Mouse (Mus musculus) kidney, postnatal 36 days (tissue): ENCODE data around the gene Tcf25.

Source experiments
- DNase-seq, 2 experiments: peaks; one replicate each; pipeline ENCODE4 v3.0.0; 2021 to 2022; ENCODE audit warnings: mixed read lengths in 2 of 2

The Tcf25 gene

DNA sequence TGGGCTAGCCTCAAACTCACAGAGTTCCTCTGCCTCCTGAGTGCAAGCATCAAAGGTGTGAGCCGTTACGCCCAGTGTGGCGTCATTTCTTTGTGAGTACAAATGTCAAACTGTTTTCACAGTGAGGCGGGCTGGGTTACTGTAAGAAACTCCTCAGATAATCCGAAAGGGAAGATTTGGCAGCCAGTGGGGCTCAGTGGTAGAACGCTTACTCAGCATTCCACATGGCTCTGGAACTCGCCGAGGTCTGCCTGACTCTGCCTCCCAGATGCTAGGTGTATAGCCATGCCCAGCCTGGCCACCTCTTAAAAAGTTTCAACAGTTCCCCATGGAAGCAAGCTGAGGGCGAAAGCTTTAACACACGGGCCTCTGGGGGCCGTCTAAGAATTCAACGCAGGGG, 21.4 kb upstream of the Tcf25 start:
- no peak for DNase-seq

DNA sequence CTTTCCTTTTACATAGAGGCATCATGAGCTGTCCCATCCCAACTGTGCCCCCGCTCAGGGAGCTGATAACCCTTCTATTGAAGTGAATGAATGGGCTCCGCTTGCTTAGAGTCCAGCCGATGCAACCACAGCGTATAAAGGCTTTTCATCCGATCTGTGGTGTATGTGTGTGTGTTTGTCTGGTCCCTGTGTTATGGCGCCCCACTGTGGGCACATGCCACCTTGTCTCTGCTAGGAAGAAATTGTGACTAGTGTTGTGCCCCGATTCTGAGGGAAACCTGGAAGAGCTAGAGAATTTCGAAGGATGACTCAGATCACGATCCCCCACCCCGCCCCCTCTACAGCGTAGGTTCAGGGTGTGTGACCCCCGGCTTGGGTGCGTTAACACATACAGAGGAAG, 20.8 kb upstream of the Tcf25 start:
- DNase-seq, result peak; percentile 66 to 87

- no peak for DNase-seq
Measured at GRCm38 (mm10) chr8:123353216-123353615, 20.3 kb upstream of the Tcf25 start.

DNA sequence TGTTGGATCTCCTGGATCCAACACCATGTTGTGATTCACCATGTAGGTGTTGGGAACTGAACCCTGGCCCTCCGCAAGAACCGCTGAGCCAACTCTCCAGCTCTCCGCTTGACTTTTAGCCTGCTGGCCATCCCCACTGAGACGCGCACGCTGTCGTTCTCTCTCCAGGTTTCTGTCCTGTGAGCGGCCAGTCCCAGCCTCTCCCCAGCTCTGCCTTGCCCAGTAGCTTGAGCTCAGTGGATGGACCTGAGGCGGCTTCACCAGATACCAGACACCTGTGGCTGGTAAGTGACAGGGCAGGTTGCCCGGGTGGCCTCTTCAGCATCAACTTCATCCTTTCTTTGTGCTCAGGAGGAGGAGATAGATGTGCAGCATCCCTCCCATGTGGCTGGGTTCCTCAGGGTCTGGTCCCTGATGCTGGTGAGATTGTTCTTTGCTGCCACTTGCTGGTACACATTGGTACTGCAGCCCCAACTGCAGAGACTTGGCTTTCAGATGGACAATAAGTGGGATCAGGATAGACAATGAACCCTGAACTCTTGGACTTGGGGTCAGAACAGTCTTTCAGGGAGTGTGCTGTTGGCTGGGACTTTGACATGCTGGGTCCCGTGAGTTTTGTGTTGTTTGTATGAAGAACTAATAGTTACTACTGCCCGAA, 12.3 kb upstream of the Tcf25 start:
- peak; percentile 82 to 91 for DNase-seq

DNA sequence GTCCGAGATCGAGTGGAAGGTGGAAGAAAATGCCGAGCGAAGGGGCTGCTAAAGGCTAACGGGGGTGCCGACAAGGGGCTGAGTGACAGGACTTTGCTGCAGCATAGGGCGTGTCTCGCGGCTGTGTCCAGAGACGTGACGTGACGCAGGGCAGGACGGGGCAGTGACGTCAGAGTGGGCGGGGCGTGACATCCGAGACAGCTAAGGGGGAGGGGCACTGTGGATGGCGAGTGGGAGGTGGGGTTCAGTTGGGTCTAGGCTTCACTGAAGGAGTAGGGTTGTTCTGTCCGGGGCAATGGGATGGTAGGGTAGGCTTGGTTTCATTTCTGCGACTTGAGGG, 656 bp downstream of the Tcf25 start:
- peak; percentile 95 to 98 for DNase-seq

DNA sequence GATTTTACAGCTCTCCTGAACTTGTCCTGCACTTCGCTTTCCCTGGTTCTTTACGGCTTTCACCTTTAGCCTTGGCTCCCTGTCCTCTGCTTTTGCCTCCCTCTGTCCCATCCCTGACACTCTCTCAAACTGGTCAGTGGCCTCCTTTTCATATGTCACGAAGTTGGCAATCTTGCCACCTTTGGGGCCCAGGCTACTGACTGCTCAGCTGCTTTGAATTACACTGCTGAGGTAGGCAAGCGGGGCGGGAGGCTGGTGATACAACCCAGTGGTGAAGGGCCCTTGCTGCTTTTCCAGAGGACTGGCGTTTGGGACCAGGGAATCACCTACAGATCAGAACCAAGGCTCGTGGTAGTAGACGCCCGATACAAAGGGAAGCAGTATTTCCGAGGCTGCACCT, 2.1 kb downstream of the Tcf25 start:
- no peak for DNase-seq

GRCm38 (mm10) chr8:123376106-123376505, 2.6 kb downstream of the Tcf25 start:
- DNase-seq, result no peak

DNA sequence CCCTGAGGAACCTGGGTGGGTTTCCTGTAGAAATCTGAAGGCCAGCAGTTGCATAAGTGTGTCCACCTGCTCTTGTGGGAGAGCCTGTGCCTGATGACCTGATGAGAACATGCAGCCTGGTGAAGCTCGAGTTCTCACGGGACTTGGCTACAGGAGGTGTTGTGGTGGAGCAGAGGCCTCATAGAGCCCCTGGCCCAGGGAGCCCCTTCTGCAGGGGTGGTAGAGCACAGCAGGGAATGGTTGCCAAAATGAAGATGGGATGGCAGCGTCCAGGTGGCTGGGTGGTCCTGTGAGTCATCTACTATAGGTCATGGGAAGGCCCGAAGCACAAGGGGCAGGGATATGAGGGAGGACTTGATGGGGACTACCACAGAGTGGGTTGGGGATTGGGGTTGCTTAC, 8.2 kb downstream of the Tcf25 start:
- no peak for DNase-seq

DNA sequence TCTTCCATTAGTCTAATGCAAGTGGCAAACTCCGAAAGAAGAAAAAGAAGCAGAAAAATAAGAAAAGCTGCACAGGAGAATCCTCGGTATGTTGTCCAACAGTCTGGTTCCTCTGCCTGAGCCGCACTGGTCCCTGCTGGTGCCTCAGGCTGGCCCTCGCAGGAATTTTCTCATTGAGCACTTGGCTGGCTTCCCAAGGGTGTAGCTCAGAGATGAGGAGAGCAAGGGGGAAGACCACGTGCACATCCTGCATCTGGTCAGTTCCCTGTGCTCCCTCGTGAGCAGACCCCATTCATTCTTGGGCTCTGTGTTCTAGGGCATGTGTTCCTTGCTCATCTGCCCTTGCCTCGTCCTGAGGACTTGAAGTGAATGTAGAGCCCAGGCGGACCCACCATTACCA, 9.0 kb downstream of the Tcf25 start:
- no peak for DNase-seq

- peak; percentile 20 to 54 for DNase-seq
Measured at GRCm38 (mm10) chr8:123384883-123385540, 11.5 kb downstream of the Tcf25 start.

DNA sequence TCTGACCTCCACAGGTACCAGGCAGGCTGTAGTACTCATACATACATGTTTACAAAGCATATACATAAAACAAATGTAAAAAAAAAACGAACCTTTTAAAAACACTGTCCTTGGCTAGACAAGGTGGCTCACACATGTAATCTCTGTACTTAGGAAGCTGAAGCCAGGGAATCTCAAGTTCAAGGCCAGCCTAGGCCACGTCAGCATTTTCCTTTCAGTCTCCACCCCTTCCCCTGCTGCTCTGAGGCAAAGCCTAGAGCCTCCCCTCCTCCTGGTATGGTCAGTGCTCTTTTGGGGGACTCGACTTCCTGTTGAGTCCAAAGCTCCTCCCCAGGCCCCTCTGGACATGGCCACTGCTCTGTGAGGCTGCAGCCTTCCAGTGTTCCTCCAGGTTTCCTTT, 13.5 kb downstream of the Tcf25 start:
- DNase-seq, result no peak

DNA sequence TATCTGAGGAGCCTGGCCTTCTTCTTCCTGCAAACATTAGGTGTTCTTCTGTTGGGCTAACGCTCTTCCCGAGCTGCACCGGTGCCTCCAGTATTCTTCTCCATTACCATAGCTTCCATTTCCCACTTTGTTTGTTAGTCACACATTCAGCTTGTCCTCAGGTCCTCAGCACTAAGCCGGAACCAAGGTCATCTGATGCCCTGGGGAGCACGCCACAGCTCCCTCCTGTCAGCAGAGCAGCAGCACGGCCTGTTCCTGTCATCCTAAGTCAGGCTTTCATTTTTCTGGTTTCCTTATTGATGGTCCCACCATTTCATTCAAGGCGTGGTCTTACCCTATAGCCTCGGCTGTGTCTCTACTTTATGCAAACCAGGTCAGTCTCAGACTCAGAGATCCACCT, 14.2 kb downstream of the Tcf25 start:
- no peak for DNase-seq

GRCm38 (mm10) chr8:123389026-123389425, 15.5 kb downstream of the Tcf25 start:
- peak; percentile 64 to 66 for DNase-seq

DNA sequence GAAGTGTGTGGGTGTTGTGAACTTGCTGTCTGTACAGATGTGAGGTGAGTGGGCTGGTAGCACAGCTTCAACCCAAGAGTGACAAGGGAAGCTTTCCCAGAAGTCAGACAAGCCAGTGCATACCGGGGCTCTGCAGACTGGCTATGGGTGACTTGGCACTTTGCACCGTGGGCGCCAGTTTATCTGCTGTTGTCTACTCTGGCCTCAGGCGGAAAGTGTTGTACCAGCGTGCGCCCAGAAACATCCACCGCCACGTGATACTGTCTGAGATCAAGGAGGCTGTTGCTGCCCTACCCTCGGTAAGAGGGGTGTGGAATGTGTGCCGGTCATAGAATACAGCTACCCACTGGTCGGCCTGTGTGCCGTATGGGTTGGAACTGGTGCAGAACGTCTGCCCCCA, 24.8 kb downstream of the Tcf25 start:
- DNase-seq, result no peak

DNA sequence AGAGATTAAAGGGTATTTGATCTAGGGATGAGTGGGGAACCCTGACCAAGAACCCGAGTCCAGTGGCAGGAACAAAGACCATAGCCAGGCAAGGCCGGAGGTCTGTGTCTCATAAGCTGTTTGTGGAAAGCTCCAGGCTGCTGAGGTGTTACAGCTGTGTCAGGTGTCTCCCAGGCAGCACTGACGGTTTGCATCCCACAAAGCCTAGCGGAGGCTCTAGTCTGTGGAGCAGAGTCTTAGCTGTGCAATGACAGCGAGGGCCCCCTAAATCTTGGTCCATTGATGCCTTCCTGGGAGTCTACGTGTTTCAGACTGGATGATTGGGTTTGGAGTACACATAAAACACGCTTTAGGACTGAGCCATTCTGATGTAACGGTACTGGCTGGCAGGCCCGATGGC, 28.4 kb downstream of the Tcf25 start:
- DNase-seq, result no peak

GRCm38 (mm10) chr8:123402730-123403326, 29.3 kb downstream of the Tcf25 start:
- no peak for DNase-seq

GRCm38 (mm10) chr8:123404521-123404920, 31.0 kb downstream of the Tcf25 start:
- no peak for DNase-seq

DNA sequence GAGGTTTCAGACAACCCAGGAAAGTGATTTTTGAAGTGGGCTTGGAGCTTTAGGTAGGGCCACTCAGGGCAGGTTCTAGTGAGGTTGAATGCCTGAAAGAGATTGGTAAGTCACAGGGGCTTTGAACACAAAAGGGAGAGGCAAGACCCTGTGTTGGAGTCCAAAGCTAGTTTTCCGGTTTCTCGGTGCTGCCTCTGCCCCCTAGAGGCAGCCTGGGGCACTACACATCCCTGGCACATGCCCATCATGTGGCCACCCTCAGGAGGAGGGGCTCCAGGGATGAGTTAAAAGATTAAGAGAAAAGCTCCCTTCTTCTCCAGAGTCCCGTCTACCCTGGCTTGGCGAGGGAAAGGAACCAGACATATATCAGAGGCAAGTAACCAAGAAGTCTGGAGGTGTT, 33.2 kb downstream of the Tcf25 start, which contains the start of gene Mc1r:
Gene Mc1r (plus strand): TSS at position 322 of the 400 bp plus-strand sequence.
- DNase-seq, result peak; percentile 66 to 81

- no peak for DNase-seq
Measured at GRCm38 (mm10) chr8:123407612-123408011, 34.1 kb downstream of the Tcf25 start.

DNA sequence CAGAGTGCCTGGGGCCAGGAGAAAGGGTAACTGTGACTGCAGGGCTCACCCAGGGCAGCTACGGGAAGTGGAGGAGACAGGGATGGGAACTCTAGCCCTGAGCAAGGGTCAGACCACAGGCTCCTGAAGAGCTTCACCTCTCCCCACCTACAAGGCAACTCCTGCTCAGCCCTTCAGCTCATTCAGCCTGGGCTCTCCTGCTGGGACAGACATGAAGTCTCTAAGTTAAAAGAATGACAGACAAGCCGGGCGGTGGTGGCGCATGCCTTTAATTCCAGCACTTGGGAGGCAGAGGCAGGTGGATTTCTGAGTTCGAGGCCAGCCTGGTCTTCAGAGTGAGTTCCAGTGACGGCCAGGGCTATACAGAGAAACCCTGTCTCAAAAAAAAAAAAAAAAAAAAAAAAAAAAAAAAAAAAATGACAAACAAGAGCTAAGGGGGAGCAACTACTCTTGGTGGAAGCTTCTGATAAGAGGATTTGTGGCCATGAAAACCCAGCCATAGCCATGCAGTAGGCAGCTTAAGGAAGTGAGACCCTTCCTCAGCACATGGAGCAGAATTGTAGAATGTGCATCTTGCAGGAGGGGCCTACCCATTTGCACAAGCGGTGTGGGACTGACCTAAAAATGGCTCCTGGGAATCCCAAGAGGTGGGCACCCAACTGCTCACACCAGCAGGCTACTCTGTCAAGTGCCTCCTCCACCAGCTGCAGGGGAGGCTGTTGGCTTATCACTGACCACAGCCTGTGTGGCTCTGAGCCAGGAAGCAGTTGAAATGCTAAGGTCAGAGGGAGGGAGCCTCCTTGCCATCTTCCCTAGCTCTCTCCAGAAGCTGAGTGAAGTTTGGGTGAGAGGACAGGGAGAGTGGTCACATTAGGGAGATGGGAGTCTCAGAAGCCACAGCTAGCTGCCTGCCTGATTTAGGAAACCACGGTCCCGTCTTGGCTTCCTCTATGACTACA, 35.3 kb downstream of the Tcf25 start:
- DNase-seq, result no peak

GRCm38 (mm10) chr8:123410049-123410587, 36.6 kb downstream of the Tcf25 start:
- DNase-seq, result peak in 1 of 2 experiments; percentile 29

DNA sequence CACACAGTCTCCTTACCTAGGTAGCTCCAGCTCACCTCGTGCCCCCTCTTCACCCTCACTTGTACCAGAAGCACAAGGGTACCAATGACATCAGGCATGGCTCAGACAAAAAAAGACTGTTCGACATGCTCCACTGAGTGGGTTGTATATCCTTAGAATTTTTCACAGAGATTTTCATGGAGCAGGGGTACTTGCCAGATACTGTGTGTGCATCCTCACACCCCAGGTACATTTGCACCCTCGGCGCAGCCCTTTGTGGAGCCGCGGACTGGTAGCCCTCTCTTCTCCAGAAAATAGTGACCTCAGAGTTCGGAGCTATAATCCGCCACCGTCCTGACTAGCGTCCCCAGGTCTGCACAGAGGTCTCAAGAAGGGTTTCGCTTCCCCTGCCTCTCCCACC, 37.2 kb downstream of the Tcf25 start:
- no peak for DNase-seq

DNA sequence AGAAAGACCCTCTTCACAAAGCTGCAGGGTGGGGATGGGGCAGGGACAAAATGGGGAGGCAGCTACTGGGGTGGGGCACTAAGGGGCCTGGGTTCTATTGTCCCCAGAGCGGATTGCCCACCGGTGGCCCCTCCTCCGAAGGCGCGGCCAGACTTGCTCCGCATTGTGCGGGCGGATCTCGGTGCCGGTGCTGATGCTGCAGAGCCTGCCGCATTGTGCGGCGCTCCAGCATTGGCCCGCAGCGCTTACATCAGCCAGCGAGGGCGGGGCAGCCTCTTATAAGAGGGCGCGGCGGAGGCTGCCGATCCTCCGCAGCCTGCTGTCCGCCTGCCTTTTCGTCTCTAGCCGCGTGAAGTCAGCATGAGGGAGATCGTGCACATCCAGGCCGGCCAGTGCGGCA, 37.7 kb downstream of the Tcf25 start, which contains the start of gene Tubb3:
Gene Tubb3 (plus strand): TSS at position 179 of the 400 bp plus-strand sequence.
- peak; percentile 33 to 55 for DNase-seq
